Mouse (Mus musculus) kidney, embryonic 14.5 days (tissue): ENCODE measurements around the gene Gm20695. TPM values are rescaled to one million over a fixed set of nuclear protein-coding genes. Genes with fewer than 3 reads are reported as not detected.

Experiments
- ATAC-seq: fragments of 200-750 bp; cut with Nextera tagmentation; 2 replicates; pipeline ENCODE4 v1.8.0; 2017; ENCODE audit warnings: moderate number of reproducible peaks, mild to moderate bottlenecking, moderate TSS enrichment, moderate library complexity; ENCODE audit not compliant: low FRiP score, low TSS enrichment
- H3K27ac ChIP-seq: fragments of 300-500 bp; sonication (generic); 2 replicates; pipeline ENCODE4 v1.5.1; 2014; ENCODE audit warnings: low read depth, mild to moderate bottlenecking, low read length, moderate library complexity, mixed read lengths
- H3K27me3 ChIP-seq: fragments of 300-500 bp; sonication (generic); 2 replicates; pipeline ENCODE4 v1.6.1; 2014; ENCODE audit warnings: mild to moderate bottlenecking, low read length; ENCODE audit not compliant: control insufficient read depth, insufficient read depth
- H3K36me3 ChIP-seq: fragments of 300-500 bp; sonication (generic); 2 replicates; pipeline ENCODE4 v1.6.1; 2014; ENCODE audit warnings: low read length, mixed read lengths; ENCODE audit not compliant: control insufficient read depth, insufficient read depth
- H3K4me1 ChIP-seq: fragments of 300-500 bp; sonication (generic); 2 replicates; pipeline ENCODE4 v1.6.1; 2014; ENCODE audit warnings: low read length, mixed read lengths; ENCODE audit not compliant: control insufficient read depth, insufficient read depth
- H3K4me2 ChIP-seq: fragments of 300-500 bp; sonication (generic); replicated peaks from 2 replicates; pipeline ENCODE4 v1.6.1; 2014; ENCODE audit warnings: low read depth, mild to moderate bottlenecking, low read length
- H3K4me3 ChIP-seq: fragments of 300-500 bp; sonication (generic); 2 replicates; pipeline ENCODE4 v1.5.1; 2014; ENCODE audit warnings: mild to moderate bottlenecking, low read length
- H3K9ac ChIP-seq: fragments of 300-500 bp; sonication (generic); 2 replicates; pipeline ENCODE4 v1.6.1; 2014; ENCODE audit warnings: low read depth, mild to moderate bottlenecking, low read length, moderate library complexity
- H3K9me3 ChIP-seq: fragments of 300-500 bp; sonication (generic); 2 replicates; pipeline ENCODE4 v1.6.1; 2016; ENCODE audit warnings: low read length; ENCODE audit not compliant: control insufficient read depth
- whole genome bisulfite sequencing: fragments of 180-500 bp; shearing (Covaris S2); extraction: QIAGEN DNeasy Blood & Tissue Kit; methylation state at CpG from one replicate; pipeline ENCODE4 v1.1.7; 2014; 5-methylcytosine and 5-hydroxymethylcytosine counted together
- polyA plus RNA-seq: library from polyadenylated mRNA; unstranded; fragments of >200 nt; fragmentation: Nextera tagmentation; extraction: Ambion mirVana; gene quantifications from 2 replicates; pipeline ENCODE4 v1.2.1, GENCODE M21; 2014

The Gm20695 gene
- polyA plus RNA-seq, 1 experiment from 2014 or later: 2.9 TPM

DNA sequence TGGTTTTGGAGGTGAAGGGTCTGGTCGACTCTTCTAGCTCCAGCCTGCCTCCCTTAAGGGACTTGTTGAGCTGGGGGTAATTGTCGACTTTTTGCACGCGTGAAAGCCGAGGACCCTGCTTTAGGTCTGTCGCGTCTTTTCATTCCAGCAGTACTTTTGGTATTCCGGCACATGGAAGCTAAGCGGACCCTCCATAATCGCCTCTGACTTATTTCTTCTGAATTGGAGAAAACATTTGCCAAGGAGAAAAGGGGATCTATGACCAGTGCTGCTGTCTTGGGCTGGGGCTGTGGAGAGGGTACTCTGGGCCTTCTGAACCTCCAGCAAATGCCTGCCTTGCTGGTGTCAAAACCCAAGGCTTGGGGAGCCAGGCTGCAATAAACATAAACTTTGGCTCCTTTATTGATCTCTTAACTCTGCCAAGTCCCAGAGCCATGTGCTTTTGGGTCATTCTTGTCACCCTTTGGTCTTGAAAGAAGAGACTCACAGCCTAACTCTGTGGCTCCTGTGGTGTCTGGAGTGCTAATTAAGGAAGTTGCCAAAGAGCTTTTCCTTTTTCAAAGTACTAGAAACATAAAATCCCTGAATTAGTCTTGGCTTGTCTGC, 720 bp downstream of the Gm20695 start:
- Histone ChIP-seq H3K27ac (peak overlapping the region; percentile 86), H3K27me3 (no peaks in the 10 kb centered on the region), H3K4me2 (peak overlapping the region; percentile 75), H3K9ac (peak overlapping the region; percentile 90), H3K9me3 (no peaks in the 10 kb centered on the region), H3K4me3 (peak overlapping the region; percentile 94), H3K36me3 (no peaks in the 10 kb centered on the region), H3K4me1 (peaks cover 7% of the 10 kb centered on the region; the same call in 1 of the 2 replicates)
- ATAC-seq: peak; percentile 13; the same call in 1 of the 2 replicates
- whole genome bisulfite sequencing: under 1% methylated on average over 10 of the region's 10 CpGs

DNA sequence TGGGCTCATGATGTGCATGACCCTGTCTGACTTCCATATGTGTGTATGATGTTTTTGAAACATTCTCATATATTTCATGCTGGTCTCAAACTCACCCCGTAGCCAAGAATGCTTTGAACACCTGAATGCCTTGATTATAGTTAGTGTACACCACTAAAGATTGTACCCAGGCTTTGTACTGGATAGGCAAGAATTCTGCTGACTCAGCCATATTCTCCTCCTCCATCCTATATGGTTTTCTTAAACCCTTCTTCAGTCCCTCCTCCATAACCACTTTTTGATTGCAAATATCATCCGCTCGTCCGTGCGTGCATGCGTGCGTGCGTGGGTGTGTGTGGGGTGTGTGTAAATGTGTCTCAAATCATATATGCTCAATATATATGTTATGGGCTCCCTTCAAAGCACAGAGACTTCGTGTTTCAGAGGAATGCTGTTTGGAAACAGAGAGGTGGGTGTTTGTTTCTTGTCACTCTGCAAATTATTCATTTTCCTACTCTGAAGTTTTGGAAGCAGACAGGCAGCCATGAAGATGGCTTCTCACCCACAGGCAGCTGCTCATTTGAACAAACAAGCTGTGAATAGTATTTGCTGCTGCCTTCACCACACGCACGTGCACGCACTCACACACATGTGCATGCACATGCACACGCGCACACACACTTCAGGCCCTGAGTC, 7.3 kb downstream of the Gm20695 start:
- H3K36me3 ChIP-seq: 0 out of 2 replicates have a peak, but pooled peaks cover 4% of the 10 kb centered on the region
- H3K9me3 ChIP-seq: no peaks in the 10 kb centered on the region
- H3K27ac ChIP-seq: no peak overlapping the region
- no peak overlapping the region for H3K4me3 ChIP-seq
- no peaks in the 10 kb centered on the region for H3K27me3 ChIP-seq
- H3K4me1 ChIP-seq: no peaks in the 10 kb centered on the region
- WGBS: 92% methylated on average over 14 of the region's 14 CpGs
- no peak overlapping the region for H3K9ac ChIP-seq
- no peak overlapping the region for H3K4me2 ChIP-seq
- ATAC-seq: no peak

DNA sequence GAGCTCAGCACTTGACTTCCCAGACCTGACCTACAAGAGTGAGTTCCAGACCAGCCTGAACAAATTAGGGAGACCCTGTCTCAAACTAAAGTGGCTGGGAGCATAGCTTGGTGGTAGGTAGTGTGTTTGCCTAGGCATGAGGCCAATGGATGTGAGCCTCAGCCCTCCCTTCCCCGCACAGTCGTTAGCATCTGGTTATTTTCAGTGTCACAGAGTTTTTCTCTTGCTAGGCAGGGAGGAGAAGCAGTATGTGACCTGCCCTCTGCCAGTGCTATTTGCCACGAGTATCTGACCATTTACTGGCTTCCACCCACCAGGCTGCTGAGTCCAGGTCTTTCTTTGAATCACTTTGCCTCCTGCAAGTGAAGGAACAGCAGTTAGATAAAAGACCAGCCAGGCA, 9.3 kb downstream of the Gm20695 start:
- Histone ChIP-seq H3K36me3 (peaks cover 19% of the 10 kb centered on the region), H3K27ac (no peak overlapping the region), H3K27me3 (no peaks in the 10 kb centered on the region), H3K4me2 (no peak overlapping the region), H3K4me3 (no peak overlapping the region), H3K4me1 (no peaks in the 10 kb centered on the region), H3K9ac (no peak overlapping the region), H3K9me3 (no peaks in the 10 kb centered on the region)
- no peak for ATAC-seq
- WGBS: 53% methylated on average over 3 of the region's 3 CpGs

DNA sequence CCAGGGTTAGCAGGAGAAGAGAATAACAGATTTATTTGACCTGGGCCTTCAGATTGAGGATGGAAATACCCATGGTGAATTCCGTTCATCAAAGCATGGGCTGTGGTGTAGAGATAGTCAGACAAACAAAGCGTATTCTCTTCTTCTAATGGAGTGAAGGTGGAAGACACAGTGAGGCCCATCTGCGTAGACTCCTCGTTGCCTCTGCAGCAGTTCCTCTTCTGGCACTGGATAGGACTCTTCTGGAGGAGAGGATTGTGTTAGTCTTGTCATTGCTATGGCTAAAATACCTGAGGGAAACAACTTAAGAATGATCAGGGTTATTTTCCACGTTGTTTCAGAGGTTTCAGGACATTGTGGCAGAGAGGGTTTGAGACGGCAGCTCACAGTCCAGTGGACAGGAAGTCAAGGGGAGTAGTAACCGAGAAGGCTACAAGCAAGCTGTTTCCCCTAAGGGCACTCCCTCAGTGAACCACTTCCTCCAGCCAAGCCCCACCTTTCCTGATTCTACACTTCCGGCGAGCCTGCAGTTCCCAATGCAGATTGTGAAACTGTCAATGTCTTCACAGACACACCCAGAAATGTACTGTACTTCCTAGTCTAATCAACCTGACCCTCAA, 10.8 kb downstream of the Gm20695 start:
- H3K36me3 ChIP-seq: peaks cover 35% of the 10 kb centered on the region
- no peaks in the 10 kb centered on the region for H3K4me1 ChIP-seq
- ATAC-seq: no peak
- WGBS: 67% methylated on average over 9 of the region's 9 CpGs
- no peak overlapping the region for H3K4me2 ChIP-seq
- H3K27ac ChIP-seq: peak overlapping the region; percentile 9; the same call in 1 of the 2 replicates
- H3K27me3 ChIP-seq: no peaks in the 10 kb centered on the region
- H3K4me3 ChIP-seq: no peak overlapping the region
- no peak overlapping the region for H3K9ac ChIP-seq
- no peaks in the 10 kb centered on the region for H3K9me3 ChIP-seq

DNA sequence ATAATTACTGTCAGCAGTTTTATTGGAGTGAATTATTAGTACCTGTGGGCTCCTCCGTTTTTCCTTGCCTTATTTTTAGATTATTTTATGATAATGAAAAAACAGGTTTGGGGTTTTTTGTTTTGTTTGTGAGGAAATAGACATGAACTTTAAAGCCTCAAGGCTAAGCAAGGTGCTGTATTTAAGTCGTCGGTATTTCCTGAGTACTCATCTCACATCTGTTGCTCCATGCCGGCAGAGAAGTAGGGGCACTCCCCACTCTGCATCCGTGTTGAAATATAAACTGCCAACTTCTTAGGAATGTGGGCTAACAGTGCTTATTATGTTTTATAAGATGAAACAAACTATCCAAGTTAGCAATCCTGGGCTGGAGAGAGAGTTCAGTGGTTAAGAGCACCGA, 11.6 kb downstream of the Gm20695 start:
- WGBS: 80% methylated on average over 6 of the region's 6 CpGs
- ATAC-seq: no peak
- H3K36me3 ChIP-seq: peaks cover 42% of the 10 kb centered on the region

DNA sequence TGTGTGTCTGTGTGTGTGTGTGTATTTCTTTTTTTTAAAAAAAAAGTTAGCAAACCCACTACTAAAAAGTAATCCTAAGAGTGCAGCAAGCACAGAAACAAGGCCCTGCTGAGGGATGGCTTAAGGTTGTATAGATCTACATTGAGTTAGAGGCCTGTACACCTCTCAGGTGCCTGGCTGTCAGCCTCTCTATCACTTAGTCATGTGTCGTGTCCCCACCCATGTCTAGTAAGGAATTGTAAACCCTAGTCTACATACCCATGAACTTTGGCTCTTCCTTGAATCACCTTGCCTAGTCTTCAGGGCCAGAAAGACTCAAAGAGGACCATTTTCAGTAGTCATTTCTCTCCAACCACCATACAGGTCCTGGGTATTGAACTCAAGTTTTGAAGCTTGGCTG, 12.1 kb downstream of the Gm20695 start:
- WGBS: 90% methylated on average over 1 of the region's 1 CpGs

More for the DNA sequence above, 11.6 kb downstream of the Gm20695 start:
- no peaks in the 10 kb centered on the region for H3K4me1 ChIP-seq
- no peak overlapping the region for H3K4me3 ChIP-seq
- no peaks in the 10 kb centered on the region for H3K27me3 ChIP-seq
- no peak overlapping the region for H3K4me2 ChIP-seq
- H3K27ac ChIP-seq: no peak overlapping the region
- no peak overlapping the region for H3K9ac ChIP-seq
- H3K9me3 ChIP-seq: no peaks in the 10 kb centered on the region

DNA sequence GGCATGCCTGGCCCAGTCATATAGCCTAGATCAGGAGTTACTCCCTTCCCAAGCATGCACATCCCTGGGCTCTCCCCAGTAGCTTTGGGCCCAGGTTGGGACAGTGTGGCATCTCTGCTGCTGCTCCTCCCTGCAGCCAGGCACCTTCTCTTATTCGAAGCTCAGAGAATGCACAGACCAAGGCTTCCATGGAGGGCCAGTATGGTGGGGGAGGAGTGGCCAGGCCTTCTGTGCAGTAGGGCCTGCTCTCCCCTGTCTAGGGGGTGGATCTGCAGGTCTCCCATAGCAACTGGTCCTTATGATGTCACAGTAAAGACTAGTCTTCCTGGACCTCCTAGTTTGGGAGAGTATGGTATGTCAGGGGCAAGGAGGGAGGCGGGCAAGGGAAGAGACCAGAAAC, 23.0 kb downstream of the Gm20695 start:
- Histone ChIP-seq H3K36me3 (peaks cover 43% of the 10 kb centered on the region), H3K9me3 (no peaks in the 10 kb centered on the region), H3K27ac (no peak overlapping the region), H3K4me2 (no peak overlapping the region), H3K4me3 (no peak overlapping the region), H3K4me1 (peaks cover 7% of the 10 kb centered on the region), H3K9ac (no peak overlapping the region), H3K27me3 (no peaks in the 10 kb centered on the region)
- no peak for ATAC-seq
- 85% methylated on average over 2 of the region's 2 CpGs for WGBS

More for the DNA sequence above, 12.1 kb downstream of the Gm20695 start:
- H3K4me2 ChIP-seq: no peak overlapping the region
- H3K4me1 ChIP-seq: no peaks in the 10 kb centered on the region
- no peak overlapping the region for H3K27ac ChIP-seq
- H3K9me3 ChIP-seq: no peaks in the 10 kb centered on the region
- ATAC-seq: no peak
- no peaks in the 10 kb centered on the region for H3K27me3 ChIP-seq
- H3K9ac ChIP-seq: no peak overlapping the region
- H3K4me3 ChIP-seq: no peak overlapping the region
- peaks cover 48% of the 10 kb centered on the region for H3K36me3 ChIP-seq

DNA sequence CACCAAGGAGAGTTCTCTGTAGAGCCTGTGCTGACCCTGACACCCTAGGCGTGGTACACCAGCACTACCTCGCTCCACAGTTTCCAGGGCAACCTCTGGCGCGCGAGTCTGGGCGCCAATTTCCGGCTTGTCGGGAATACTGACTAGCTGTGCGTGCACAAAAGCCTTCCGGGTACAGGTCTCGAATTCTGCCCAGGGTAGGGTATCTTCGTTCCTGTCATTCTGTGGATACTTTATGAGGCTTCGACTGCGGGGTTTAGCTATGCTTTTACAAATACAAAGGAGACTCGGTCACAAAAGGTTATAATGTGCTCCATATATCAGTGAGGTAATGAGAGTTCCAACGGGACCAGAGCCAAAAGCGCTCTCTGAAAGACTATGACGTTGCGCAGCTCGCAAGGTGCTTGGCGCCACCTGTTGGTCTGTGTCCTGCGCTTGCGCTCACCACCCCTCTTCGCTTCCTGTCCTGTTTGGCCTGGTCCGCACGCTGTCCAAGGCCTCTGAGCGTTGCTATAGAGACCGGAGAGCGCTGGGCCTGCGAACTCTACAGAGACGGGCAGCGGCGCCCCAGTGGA, 24.2 kb downstream of the Gm20695 start, which contains the start of the genes 1700037C18Rik and Cluap1:
TSS of gene 1700037C18Rik (minus strand) at position 153 of the 575 bp plus-strand sequence.
TSS of gene Cluap1 (plus strand) at position 265 of the 575 bp plus-strand sequence.
- peaks cover 43% of the 10 kb centered on the region for H3K36me3 ChIP-seq
- H3K9ac ChIP-seq: peak within 1 kb of the TSS; percentile 55
- no peaks in the 10 kb centered on the region for H3K27me3 ChIP-seq
- no peaks in the 10 kb centered on the region for H3K9me3 ChIP-seq
- ATAC-seq: peak; percentile 98
- peak within 1 kb of the TSS; percentile 75 for H3K4me2 ChIP-seq
- peak within 1 kb of the TSS; percentile 49; the same call in 1 of the 2 replicates for H3K27ac ChIP-seq
- peak within 1 kb of the TSS; percentile 47 for H3K4me3 ChIP-seq
- peaks cover 7% of the 10 kb centered on the region for H3K4me1 ChIP-seq
- under 1% methylated on average over 33 of the region's 33 CpGs for WGBS
